Mouse (Mus musculus) heart, postnatal 0 days (tissue): ENCODE results near the gene Phc3.

ENCODE experiments used
- CTCF ChIP-seq: IDR thresholded peaks from 2 replicates; pipeline ENCODE4 v1.5.1; 2016; ENCODE audit warnings: antibody characterized with exemption, control low read depth, low read depth
- EP300 ChIP-seq: IDR thresholded peaks from 2 replicates; pipeline ENCODE4 v1.6.1; 2016; ENCODE audit warnings: antibody characterized with exemption, low read depth

DNA sequence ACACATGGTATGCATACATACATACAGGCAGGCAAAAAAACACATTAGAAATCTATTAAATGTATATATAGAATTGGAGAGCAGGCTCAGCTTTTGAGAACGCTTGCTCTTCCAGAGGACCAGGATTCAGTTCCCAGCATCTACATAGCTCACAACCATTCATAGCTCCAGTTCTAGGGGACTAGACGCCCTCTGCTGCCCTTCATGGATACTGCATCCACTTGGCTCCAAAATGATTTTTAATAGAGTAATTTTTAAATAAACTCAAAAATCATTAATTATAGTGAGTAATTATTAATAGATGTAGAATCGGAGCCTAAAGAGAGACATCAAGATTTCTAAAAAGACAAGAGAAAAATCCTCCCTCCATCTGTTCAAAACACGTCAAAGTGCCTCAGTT, 6.1 kb downstream of the Phc3 start:
- no peak for TF ChIP-seq EP300
- no peak for TF ChIP-seq CTCF
